ENCODE assay signal across 12 mouse cellular contexts in the genomic region with DNA sequence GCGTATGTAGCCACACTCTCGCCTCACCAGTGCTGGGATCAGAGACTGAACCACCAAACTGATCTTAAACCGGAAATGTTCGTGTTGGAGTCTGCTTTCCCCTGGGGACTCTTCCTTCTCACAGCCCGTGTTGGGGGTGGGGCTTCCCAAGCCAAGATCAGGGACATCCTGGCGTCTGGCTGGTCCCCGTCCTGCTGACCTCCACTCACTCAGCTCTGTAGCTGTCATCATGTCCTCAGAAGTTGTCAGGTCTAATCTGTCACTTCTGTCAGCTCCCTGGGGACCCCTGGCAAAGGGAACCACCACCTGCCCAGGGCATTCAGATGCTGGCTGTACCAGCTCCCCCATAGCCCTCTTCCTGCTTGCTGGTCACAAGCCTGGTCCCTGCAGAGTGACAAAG. TPM values are rescaled to one million over a fixed set of nuclear protein-coding genes. Genes with fewer than 3 reads are reported as not detected.
DNase-seq lines count a peak whose midpoint lies in the region; ATAC-seq lines count a peak whose summit lies in the region.
"Had no signal": no experiment of that assay in that cellular context is flagged by ENCODE, and none has a peak within 500 bp of the region (broad histone marks: within the 10 kb centered on the region; RNA-seq: fewer than 3 reads in every experiment).

No protein-coding gene starts in this region.

- 0 out of 2 replicates have a peak, but pooled peaks cover 7% of the 10 kb centered on the region for H3K27me3 ChIP-seq in kidney, embryonic 16.5 days (ENCODE audit: insufficient read depth, low read length)
- H3K27me3 ChIP-seq in heart, embryonic 12.5 days (replicated peaks) = peaks cover 22% of the 10 kb centered on the region
- no peaks in the 10 kb centered on the region for H3K27me3 ChIP-seq in hindbrain, embryonic 13.5 days
- H3K27me3 ChIP-seq in midbrain, embryonic 14.5 days (ENCODE audit: control insufficient read depth, insufficient read depth, low read length) = no peaks in the 10 kb centered on the region
- H3K27me3 ChIP-seq in liver, embryonic 11.5 days (replicated peaks; ENCODE audit: control insufficient read depth, insufficient read depth, low read length) = peaks cover 38% of the 10 kb centered on the region

- no peaks in the 10 kb centered on the region for H3K9me3 ChIP-seq in kidney, embryonic 16.5 days (ENCODE audit: low read length)
- no peaks in the 10 kb centered on the region for H3K9me3 ChIP-seq in heart, embryonic 12.5 days (replicated peaks)
- H3K9me3 ChIP-seq in hindbrain, embryonic 13.5 days = no peaks in the 10 kb centered on the region
- no peaks in the 10 kb centered on the region for H3K9me3 ChIP-seq in midbrain, embryonic 14.5 days (ENCODE audit: control insufficient read depth, low read length)
- H3K9me3 ChIP-seq in liver, embryonic 11.5 days (ENCODE audit: control insufficient read depth, low read length) = no peaks in the 10 kb centered on the region
- H3K9me3 ChIP-seq: limb, embryonic 12.5 days; lung, embryonic 15.5 days had no signal

- H3K4me2 ChIP-seq in kidney, embryonic 16.5 days (replicated peaks; ENCODE audit: low read depth, low read length) = no peak overlapping the region
- no peak overlapping the region for H3K4me2 ChIP-seq in heart, embryonic 12.5 days
- H3K4me2 ChIP-seq in hindbrain, embryonic 13.5 days = no peak overlapping the region
- no peak overlapping the region for H3K4me2 ChIP-seq in midbrain, embryonic 14.5 days (ENCODE audit: low read length)
- no peak overlapping the region for H3K4me2 ChIP-seq in liver, embryonic 11.5 days
- H3K4me2 ChIP-seq: limb, embryonic 12.5 days; lung, embryonic 15.5 days had no signal

- no peak for ATAC-seq in kidney, embryonic 16.5 days (ENCODE audit: low FRiP score, low TSS enrichment)
- ATAC-seq in heart, embryonic 12.5 days (ENCODE audit: insufficient number of reproducible peaks, low FRiP score) = no peak
- ATAC-seq in hindbrain, embryonic 13.5 days (ENCODE audit: low FRiP score) = no peak
- no peak for ATAC-seq in midbrain, embryonic 14.5 days (ENCODE audit: low FRiP score, low TSS enrichment)
- no peak for ATAC-seq in liver, embryonic 11.5 days (replicated peaks; ENCODE audit: low FRiP score)

- H3K4me3 ChIP-seq in kidney, embryonic 16.5 days (ENCODE audit: low read length) = no peak overlapping the region
- no peak overlapping the region for H3K4me3 ChIP-seq in heart, embryonic 12.5 days
- H3K4me3 ChIP-seq in hindbrain, embryonic 13.5 days = no peak overlapping the region
- H3K4me3 ChIP-seq in midbrain, embryonic 14.5 days (replicated peaks; ENCODE audit: low read depth, low read length) = no peak overlapping the region
- no peak overlapping the region for H3K4me3 ChIP-seq in liver, embryonic 11.5 days (ENCODE audit: low read depth, low read length)
- H3K4me3 ChIP-seq: layer of hippocampus, adult 2 months; limb, embryonic 12.5 days; lung, embryonic 15.5 days; myocyte had no signal

- WGBS in kidney, embryonic 16.5 days = 56% methylated on average over 7 of the region's 7 CpGs
- WGBS in heart, embryonic 12.5 days = 28% methylated on average over 7 of the region's 7 CpGs
- 31% methylated on average over 7 of the region's 7 CpGs for WGBS in hindbrain, embryonic 13.5 days
- 34% methylated on average over 7 of the region's 7 CpGs for WGBS in midbrain, embryonic 14.5 days
- 64% methylated on average over 7 of the region's 7 CpGs for WGBS in liver, embryonic 11.5 days

- peaks cover 16% of the 10 kb centered on the region for H3K4me1 ChIP-seq in kidney, embryonic 16.5 days (ENCODE audit: insufficient read depth, low read length)
- H3K4me1 ChIP-seq in heart, embryonic 12.5 days (replicated peaks) = peaks cover 40% of the 10 kb centered on the region
- H3K4me1 ChIP-seq in hindbrain, embryonic 13.5 days (replicated peaks) = peaks cover 59% of the 10 kb centered on the region
- H3K4me1 ChIP-seq in midbrain, embryonic 14.5 days (ENCODE audit: control insufficient read depth, insufficient read depth, low read length) = peaks cover 34% of the 10 kb centered on the region
- no peaks in the 10 kb centered on the region for H3K4me1 ChIP-seq in liver, embryonic 11.5 days (replicated peaks; ENCODE audit: control insufficient read depth, insufficient read depth, low read length)

- peak; percentile 32 for DNase-seq in kidney, adult 18-20 months
- DNase-seq in midbrain, embryonic 14.5 days = peak; percentile 35
- DNase-seq in gastrocnemius, adult 18-20 months (ENCODE audit: low spot score) = no peak
- DNase-seq in liver, embryonic 11.5 days (ENCODE audit: low spot score) = no peak
- no peak for DNase-seq in thymus, postnatal 10 days (ENCODE audit: low spot score in 2 of 2)

- H3K9ac ChIP-seq in kidney, embryonic 16.5 days (replicated peaks; ENCODE audit: low read length) = no peak overlapping the region
- peak overlapping the region; percentile 18; the same call in 1 of the 2 replicates for H3K9ac ChIP-seq in heart, embryonic 12.5 days
- H3K9ac ChIP-seq in hindbrain, embryonic 13.5 days = peak overlapping the region; percentile 55
- peak overlapping the region; percentile 16; the same call in 1 of the 2 replicates for H3K9ac ChIP-seq in midbrain, embryonic 14.5 days (replicated peaks; ENCODE audit: low read length)
- no peak overlapping the region for H3K9ac ChIP-seq in liver, embryonic 11.5 days (ENCODE audit: low read depth, low read length)
- H3K9ac ChIP-seq: limb, embryonic 12.5 days; lung, embryonic 15.5 days had no signal

- peaks cover 26% of the 10 kb centered on the region for H3K36me3 ChIP-seq in kidney, embryonic 16.5 days (ENCODE audit: insufficient read depth, low read length)
- peaks cover 41% of the 10 kb centered on the region for H3K36me3 ChIP-seq in heart, embryonic 12.5 days
- H3K36me3 ChIP-seq in hindbrain, embryonic 13.5 days = peaks cover 51% of the 10 kb centered on the region
- H3K36me3 ChIP-seq in midbrain, embryonic 14.5 days (ENCODE audit: control insufficient read depth, insufficient read depth, low read length) = peaks cover 24% of the 10 kb centered on the region
- H3K36me3 ChIP-seq in liver, embryonic 11.5 days (ENCODE audit: control insufficient read depth, insufficient read depth, low read length) = peaks cover 25% of the 10 kb centered on the region; the same call in 1 of the 2 replicates

- no peak overlapping the region; the same call in 1 of the 2 replicates for H3K27ac ChIP-seq in kidney, embryonic 16.5 days (ENCODE audit: low read length)
- H3K27ac ChIP-seq in heart, embryonic 12.5 days (ENCODE audit: poor library complexity, severe bottlenecking) = no peak overlapping the region
- H3K27ac ChIP-seq in hindbrain, embryonic 13.5 days = peak overlapping the region; percentile 96
- peak overlapping the region; percentile 93 for H3K27ac ChIP-seq in midbrain, embryonic 14.5 days (replicated peaks; ENCODE audit: low read depth, low read length)
- H3K27ac ChIP-seq in liver, embryonic 11.5 days (ENCODE audit: low read depth, low read length) = no peak overlapping the region
- H3K27ac ChIP-seq: layer of hippocampus, adult 2 months; limb, embryonic 12.5 days; lung, embryonic 15.5 days had no signal

RNA-seq across cellular contexts. Expression of gene Shd, which starts 2.1 kb away (rescaled TPM):
- polyA plus RNA-seq in kidney, embryonic 16.5 days (2015; fragmentation: Nextera tagmentation; extraction: Ambion mirVana) = 41.6 and 46.0 TPM in 2 replicates
- 7.2 and 9.2 TPM in 2 replicates for polyA plus RNA-seq in heart, embryonic 12.5 days (2016; fragmentation: Nextera tagmentation; extraction: Ambion mirVana)
- polyA plus RNA-seq in hindbrain, embryonic 13.5 days (2015; fragmentation: Nextera tagmentation; extraction: Ambion mirVana) = 170 and 182 TPM in 2 replicates
- polyA plus RNA-seq in midbrain, embryonic 14.5 days (2014; fragmentation: Nextera tagmentation; extraction: Ambion mirVana) = 178 and 209 TPM in 2 replicates
- under 1 TPM in 1 of 2 experiments, not detected in 1; 0.34 TPM for total RNA-seq in gastrocnemius, adult 18-20 months (2021)
- polyA plus RNA-seq in liver, embryonic 11.5 days (2014; fragmentation: Nextera tagmentation; extraction: Ambion mirVana) = 2.4 and 2.5 TPM in 2 replicates

RNA-seq across cellular contexts. Expression of gene Yju2, which starts 9.3 kb away (rescaled TPM):
- polyA plus RNA-seq in kidney, embryonic 16.5 days (2015; fragmentation: Nextera tagmentation; extraction: Ambion mirVana) = 29.8 and 34.7 TPM in 2 replicates
- 17.4 and 17.5 TPM in 2 replicates for polyA plus RNA-seq in heart, embryonic 12.5 days (2016; fragmentation: Nextera tagmentation; extraction: Ambion mirVana)
- 23.2 and 25.2 TPM in 2 replicates for polyA plus RNA-seq in hindbrain, embryonic 13.5 days (2015; fragmentation: Nextera tagmentation; extraction: Ambion mirVana)
- 20.0 and 21.4 TPM in 2 replicates for polyA plus RNA-seq in midbrain, embryonic 14.5 days (2014; fragmentation: Nextera tagmentation; extraction: Ambion mirVana)
- 1 to 10 TPM; 7.4 to 8.0 TPM for total RNA-seq in gastrocnemius, adult 18-20 months (2021)
- 20.9 and 23.4 TPM in 2 replicates for polyA plus RNA-seq in liver, embryonic 11.5 days (2014; fragmentation: Nextera tagmentation; extraction: Ambion mirVana)

RNA-seq across cellular contexts. Expression of gene Ebi3, which starts 15.8 kb away (rescaled TPM):
- polyA plus RNA-seq in kidney, embryonic 16.5 days (2015; fragmentation: Nextera tagmentation; extraction: Ambion mirVana) = 2.1 and 2.6 TPM in 2 replicates
- 0.40 TPM in 1 of 2 replicates, not detected in the other for polyA plus RNA-seq in heart, embryonic 12.5 days (2016; fragmentation: Nextera tagmentation; extraction: Ambion mirVana)
- polyA plus RNA-seq in hindbrain, embryonic 13.5 days (2015; fragmentation: Nextera tagmentation; extraction: Ambion mirVana) = 5.0 and 6.8 TPM in 2 replicates
- 6.6 and 9.6 TPM in 2 replicates for polyA plus RNA-seq in midbrain, embryonic 14.5 days (2014; fragmentation: Nextera tagmentation; extraction: Ambion mirVana)
- under 1 TPM; 0.27 to 0.38 TPM for total RNA-seq in gastrocnemius, adult 18-20 months (2021)
- polyA plus RNA-seq in liver, embryonic 11.5 days (2014; fragmentation: Nextera tagmentation; extraction: Ambion mirVana) = 3.5 and 4.7 TPM in 2 replicates
- polyA plus RNA-seq: myocyte had no signal

RNA-seq across cellular contexts. Expression of gene Fsd1, which starts 18.1 kb away (rescaled TPM):
- polyA plus RNA-seq in kidney, embryonic 16.5 days (2015; fragmentation: Nextera tagmentation; extraction: Ambion mirVana) = 21.6 TPM in 2 replicates
- 5.2 and 5.6 TPM in 2 replicates for polyA plus RNA-seq in heart, embryonic 12.5 days (2016; fragmentation: Nextera tagmentation; extraction: Ambion mirVana)
- polyA plus RNA-seq in hindbrain, embryonic 13.5 days (2015; fragmentation: Nextera tagmentation; extraction: Ambion mirVana) = 159 and 172 TPM in 2 replicates
- 141 and 188 TPM in 2 replicates for polyA plus RNA-seq in midbrain, embryonic 14.5 days (2014; fragmentation: Nextera tagmentation; extraction: Ambion mirVana)
- total RNA-seq in gastrocnemius, adult 18-20 months (2021) = not detected
- polyA plus RNA-seq in liver, embryonic 11.5 days (2014; fragmentation: Nextera tagmentation; extraction: Ambion mirVana) = 6.4 and 8.8 TPM in 2 replicates

RNA-seq across cellular contexts. Expression of gene Zfp119b, which starts 18.9 kb away (rescaled TPM):
- polyA plus RNA-seq in kidney, embryonic 16.5 days (2015; fragmentation: Nextera tagmentation; extraction: Ambion mirVana) = 6.3 and 7.8 TPM in 2 replicates
- 3.1 and 4.3 TPM in 2 replicates for polyA plus RNA-seq in heart, embryonic 12.5 days (2016; fragmentation: Nextera tagmentation; extraction: Ambion mirVana)
- polyA plus RNA-seq in hindbrain, embryonic 13.5 days (2015; fragmentation: Nextera tagmentation; extraction: Ambion mirVana) = 8.2 and 8.7 TPM in 2 replicates
- 10.7 and 13.4 TPM in 2 replicates for polyA plus RNA-seq in midbrain, embryonic 14.5 days (2014; fragmentation: Nextera tagmentation; extraction: Ambion mirVana)
- 1 to 10 TPM; 3.0 to 3.2 TPM for total RNA-seq in gastrocnemius, adult 18-20 months (2021)
- polyA plus RNA-seq in liver, embryonic 11.5 days (2014; fragmentation: Nextera tagmentation; extraction: Ambion mirVana) = 3.8 and 4.4 TPM in 2 replicates

Comparison
In these comparisons a context has a peak if more than half of its experiments do, and no peak if none do; other contexts are left out.
1. DNase-seq: peak in kidney, adult 18-20 months (single experiment) and midbrain, embryonic 14.5 days (single experiment); none in gastrocnemius, adult 18-20 months (single experiment), liver, embryonic 11.5 days (single experiment) and thymus, postnatal 10 days (0 of 2).
2. H3K27ac ChIP-seq: peak in hindbrain, embryonic 13.5 days (single experiment) and midbrain, embryonic 14.5 days (single experiment); none in kidney, embryonic 16.5 days (single experiment), heart, embryonic 12.5 days (single experiment) and liver, embryonic 11.5 days (single experiment).
3. H3K9ac ChIP-seq: peak in heart, embryonic 12.5 days (single experiment), hindbrain, embryonic 13.5 days (single experiment) and midbrain, embryonic 14.5 days (single experiment); none in kidney, embryonic 16.5 days (single experiment) and liver, embryonic 11.5 days (single experiment).